Mouse (Mus musculus): ENCODE measurements around the gene Six4.
A peak's percentile ranks its signal among the peaks of the same experiment; 100 is the strongest.
"Not testable (repeated sequence)": the region's sequence is repeated elsewhere in the genome, so short reads cannot be mapped to it uniquely, and the experiment has no call there.

Six4 gene

GRCm38 (mm10) chr12:73088500-73088899 lies 24.8 kb downstream of the Six4 start:
- DNase-seq (ENCODE audit: low read depth, low spot score) = no peak

GRCm38 (mm10) chr12:73087086-73087485 lies 26.2 kb downstream of the Six4 start:
- DNase-seq (ENCODE audit: low read depth, low spot score) = no peak

- no peak for DNase-seq (ENCODE audit: low read depth, low spot score)
These were observed 27.3 kb downstream of the Six4 start for GRCm38 (mm10) chr12:73085739-73086630.

- DNase-seq (ENCODE audit: low read depth, low spot score) = no peak
These were observed 29.5 kb downstream of the Six4 start for GRCm38 (mm10) chr12:73083773-73084172.

- not testable (repeated sequence) for DNase-seq (ENCODE audit: low read depth, low spot score)
These were observed 31.4 kb downstream of the Six4 start for GRCm38 (mm10) chr12:73081828-73082227.

GRCm38 (mm10) chr12:73060805-73061410 lies 52.3 kb downstream of the Six4 start:
- DNase-seq (ENCODE audit: low read depth, low spot score) = no peak

GRCm38 (mm10) chr12:73057492-73057891 lies 55.8 kb downstream of the Six4 start:
- no peak for DNase-seq (ENCODE audit: low read depth, low spot score)

- DNase-seq (ENCODE audit: low read depth, low spot score) = no peak
These were observed 57.8 kb downstream of the Six4 start for GRCm38 (mm10) chr12:73055451-73055850.

GRCm38 (mm10) chr12:73054576-73055185 lies 58.6 kb downstream of the Six4 start:
- DNase-seq (ENCODE audit: low read depth, low spot score) = no peak

- DNase-seq (ENCODE audit: low read depth, low spot score) = peak; percentile 94
These were observed 59.5 kb downstream of the Six4 start, which contains the start of gene Six1 for GRCm38 (mm10) chr12:73053668-73054241. TSS of gene Six1 (minus strand) at chr12:73053887.

- no peak for DNase-seq (ENCODE audit: low read depth, low spot score)
These were observed 60.3 kb downstream of the Six4 start for GRCm38 (mm10) chr12:73052651-73053591.

GRCm38 (mm10) chr12:73052036-73052650 lies 61.1 kb downstream of the Six4 start:
- DNase-seq (ENCODE audit: low read depth, low spot score) = no peak

- DNase-seq (ENCODE audit: low read depth, low spot score) = no peak
These were observed 62.3 kb downstream of the Six4 start for GRCm38 (mm10) chr12:73050811-73051580.

GRCm38 (mm10) chr12:73050305-73050704 lies 63.0 kb downstream of the Six4 start:
- no peak for DNase-seq (ENCODE audit: low read depth, low spot score)

Data from skeletal muscle tissue, adult 2 months (tissue).